Mouse (Mus musculus) inflammation-experienced regulatory T-cells, adult 6 months (primary cell): ENCODE data around the gene Ttyh1. TPM values are rescaled to one million over a fixed set of nuclear protein-coding genes. Genes with fewer than 3 reads are reported as not detected.
"Not testable (repeated sequence)": the region's sequence is repeated elsewhere in the genome, so short reads cannot be mapped to it uniquely, and the experiment has no call there.

Experiments
- ATAC-seq: one replicate; pipeline ENCODE4 v1.8.0; 2017
- polyA plus RNA-seq, 3 experiments: library from polyadenylated mRNA; unstranded; fragments of 100-300 nt; shearing (Covaris generic); gene quantifications; one replicate each; pipeline ENCODE4 v1.2.1; 2017

Ttyh1 gene
- polyA plus RNA-seq, 3 experiments from 2014 or later: 0.47 to 0.95 (median 0.62) TPM

DNA sequence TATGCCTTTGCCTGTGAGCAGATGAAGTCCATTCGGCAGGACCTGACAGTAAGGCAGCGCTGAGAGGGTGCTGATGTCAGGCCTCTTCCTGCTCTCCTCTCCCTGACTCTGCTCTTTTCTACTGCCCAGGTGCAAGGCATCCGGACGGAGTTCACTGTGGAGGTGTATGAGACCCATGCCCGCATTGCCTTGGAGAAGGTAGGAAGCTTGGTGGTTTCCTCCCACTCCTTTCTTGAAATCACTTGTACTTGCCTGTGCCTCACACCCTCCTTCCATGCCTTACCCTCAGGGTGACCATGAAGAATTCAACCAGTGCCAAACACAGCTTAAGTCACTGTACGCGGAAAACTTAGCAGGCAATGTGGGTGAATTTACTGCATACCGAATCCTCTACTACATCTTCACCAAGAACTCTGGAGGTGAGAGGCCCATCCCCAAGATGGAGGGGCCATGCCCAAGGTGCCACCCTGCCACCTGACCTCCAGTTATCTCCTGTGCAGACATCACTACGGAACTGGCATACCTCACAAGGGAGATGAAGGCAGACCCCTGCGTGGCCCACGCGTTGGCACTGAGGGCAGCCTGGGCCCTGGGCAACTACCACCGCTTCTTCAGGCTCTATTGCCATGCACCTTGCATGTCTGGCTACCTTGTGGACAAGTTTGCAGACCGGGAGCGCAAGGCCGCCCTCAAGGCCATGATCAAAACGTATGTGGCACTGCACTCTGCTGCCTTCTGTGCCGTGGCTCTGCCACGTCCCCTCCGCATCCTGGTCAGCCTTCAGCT is 25.8 kb downstream of the Ttyh1 start:
- no peak for ATAC-seq

GRCm38 (mm10) chr7:4145552-4146190 is 26.5 kb downstream of the Ttyh1 start:
- no peak for ATAC-seq

DNA sequence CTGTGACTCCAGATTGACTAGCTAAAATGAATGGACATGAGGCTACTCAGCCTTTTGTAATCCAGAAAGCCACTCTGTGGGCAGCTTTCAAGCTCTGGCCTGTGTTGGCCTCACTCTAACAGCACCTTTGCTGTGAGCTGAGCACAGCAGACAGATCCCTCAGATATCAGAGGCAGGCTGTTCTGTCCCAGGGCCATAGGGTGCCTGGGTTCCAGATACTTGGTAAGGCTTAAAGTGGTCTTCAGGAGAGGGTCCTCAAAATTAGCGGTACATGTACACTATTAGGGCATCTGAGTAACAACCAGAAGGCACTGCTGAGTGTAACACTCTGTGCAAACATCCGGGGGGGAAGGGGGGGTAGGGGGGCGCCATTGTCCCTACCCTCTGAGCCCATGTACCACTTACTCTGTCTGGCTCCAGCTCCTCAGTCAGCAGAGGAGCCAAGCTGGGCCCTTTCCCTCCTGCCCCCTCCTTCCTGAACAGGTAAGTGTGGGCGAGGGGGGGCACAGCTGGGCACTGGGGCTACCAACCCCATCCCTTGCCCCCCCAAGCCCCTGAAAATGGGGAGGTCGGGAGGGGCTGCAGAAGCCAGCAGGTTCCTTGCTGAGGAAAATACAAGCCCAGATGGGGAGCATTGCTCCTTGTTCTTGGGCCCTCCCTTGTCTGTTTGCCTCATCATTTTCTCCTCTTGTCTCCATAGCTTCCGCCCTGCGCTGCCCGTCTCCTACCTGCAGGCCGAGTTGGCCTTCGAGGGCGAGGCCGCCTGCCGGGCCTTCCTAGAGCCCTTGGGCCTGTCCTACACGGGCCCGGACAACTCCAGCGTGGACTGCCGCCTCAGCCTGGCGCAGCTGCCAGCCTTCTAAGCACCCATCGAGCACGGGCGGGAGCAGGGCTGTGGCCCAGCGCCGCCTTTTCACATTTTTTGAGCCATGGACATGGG is 27.3 kb downstream of the Ttyh1 start:
- ATAC-seq: no peak

DNA sequence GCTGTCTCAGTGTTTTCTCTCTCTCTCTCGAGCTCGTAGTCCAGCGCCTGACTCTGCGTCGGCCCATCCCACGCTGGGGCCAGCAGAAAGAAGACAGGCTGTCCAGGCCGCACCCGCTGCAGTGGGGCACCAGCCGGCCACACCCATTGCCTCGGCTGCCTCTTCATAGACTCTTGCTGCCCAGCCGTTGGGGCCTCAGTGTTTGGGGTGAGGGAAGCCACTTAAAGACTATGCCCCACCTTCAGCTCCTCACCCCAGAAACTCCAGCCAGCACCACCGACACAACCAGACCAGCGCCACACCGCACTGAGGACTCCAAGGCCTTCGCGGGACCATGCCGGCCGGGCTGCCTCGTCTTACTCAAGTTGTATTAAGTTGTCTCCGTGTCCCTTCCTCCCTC is 28.2 kb downstream of the Ttyh1 start:
- no peak for ATAC-seq

- ATAC-seq: no peak
Observed at GRCm38 (mm10) chr7:4147836-4148235, 28.6 kb downstream of the Ttyh1 start.

DNA sequence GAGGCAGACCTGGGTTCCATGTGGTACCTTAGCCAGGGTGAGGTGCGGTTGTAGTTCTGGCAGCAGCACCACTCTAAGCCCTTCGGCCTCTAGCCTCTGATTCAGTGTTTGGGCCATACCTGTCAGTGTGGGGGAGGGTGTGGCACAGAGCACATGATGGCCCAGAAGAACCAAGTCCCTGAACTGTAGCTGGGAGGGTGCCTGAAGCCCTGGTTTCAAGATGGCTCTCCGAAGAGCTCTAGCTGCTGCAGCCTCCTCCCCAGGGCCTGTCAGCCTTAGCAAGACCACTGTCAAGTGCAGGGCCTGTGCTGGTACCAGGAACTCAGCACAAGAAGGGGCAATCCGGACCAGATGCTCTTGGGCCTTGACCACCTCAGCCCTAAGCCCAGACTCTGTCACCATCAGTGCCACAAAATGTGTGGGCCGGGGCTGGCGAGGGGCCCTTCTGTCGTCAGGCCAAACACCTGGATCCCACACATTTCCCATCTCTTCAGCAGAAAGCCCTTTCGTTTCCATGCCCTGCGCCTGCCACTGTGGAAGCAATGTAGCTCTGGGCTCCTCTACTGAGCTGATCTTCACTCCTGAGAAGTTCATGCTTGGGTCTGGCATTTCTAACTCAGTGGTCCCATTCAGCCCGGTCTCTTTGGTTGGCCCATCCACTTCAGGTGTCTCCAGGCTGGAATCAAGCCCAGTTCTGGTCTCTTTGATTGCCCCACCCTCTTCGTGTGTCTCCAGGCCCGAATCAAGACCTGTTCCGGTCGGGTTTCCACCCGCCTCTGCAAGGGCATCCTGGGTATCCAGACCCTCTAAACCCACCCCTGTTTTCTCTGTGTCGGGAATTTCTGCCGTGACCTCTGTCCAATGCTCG is 29.4 kb downstream of the Ttyh1 start:
- peak; percentile 30 for ATAC-seq

GRCm38 (mm10) chr7:4149209-4150054 is 30.2 kb downstream of the Ttyh1 start:
- ATAC-seq: peak; percentile 68

DNA sequence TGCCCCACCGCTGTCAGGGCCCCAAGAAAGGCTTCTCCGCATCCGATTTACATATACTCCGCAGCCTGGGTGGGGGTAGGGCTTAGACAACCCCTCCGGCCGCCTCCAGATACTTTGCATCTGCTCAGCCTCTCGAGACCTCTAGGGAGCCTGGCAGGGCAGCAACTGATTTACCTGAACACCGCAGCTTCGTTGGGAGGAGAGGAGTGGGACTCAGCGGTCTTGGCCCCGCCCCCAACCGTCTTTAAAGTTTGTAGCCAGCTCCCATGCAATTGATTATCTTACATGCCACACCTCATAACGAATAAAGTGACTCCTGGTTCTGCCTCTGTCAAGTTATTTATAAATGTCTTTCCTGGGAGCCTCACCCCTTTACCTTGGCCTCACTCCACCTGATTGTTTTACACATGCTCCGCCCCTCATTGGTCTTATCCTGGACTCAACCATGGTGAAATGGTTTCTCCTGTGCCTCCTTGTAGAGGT is 30.9 kb downstream of the Ttyh1 start, which contains the start of gene Leng9:
Leng9 (minus strand) TSS at position 316 of the 483 bp plus-strand sequence.
- peak; percentile 17 for ATAC-seq

GRCm38 (mm10) chr7:4150811-4151221 is 31.6 kb downstream of the Ttyh1 start:
- ATAC-seq: peak; percentile 6

- ATAC-seq: no peak
Observed at GRCm38 (mm10) chr7:4151241-4151640, 32.0 kb downstream of the Ttyh1 start.

GRCm38 (mm10) chr7:4154356-4154755 is 35.1 kb downstream of the Ttyh1 start:
- no peak for ATAC-seq

GRCm38 (mm10) chr7:4154976-4155375 is 35.8 kb downstream of the Ttyh1 start:
- no peak for ATAC-seq

DNA sequence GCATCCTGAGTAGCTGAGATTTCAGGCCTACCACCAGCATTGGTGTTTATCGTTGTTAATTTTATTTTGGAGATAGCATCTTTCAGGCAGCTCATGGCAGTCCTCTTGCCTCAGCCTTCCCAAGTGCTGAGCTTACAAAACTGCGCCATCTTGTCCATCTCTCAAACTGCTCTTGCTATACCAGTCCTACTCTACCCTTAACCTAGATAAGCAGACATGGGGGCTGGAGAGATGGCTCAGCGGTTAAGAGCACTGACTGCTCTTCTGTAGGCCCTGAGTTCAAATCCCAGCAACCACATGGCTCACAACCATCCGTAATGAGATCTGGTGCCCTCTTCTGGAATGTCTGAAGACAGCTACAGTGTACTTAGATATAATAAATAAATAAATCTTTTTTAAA is 42.4 kb downstream of the Ttyh1 start:
- not testable (repeated sequence) for ATAC-seq

DNA sequence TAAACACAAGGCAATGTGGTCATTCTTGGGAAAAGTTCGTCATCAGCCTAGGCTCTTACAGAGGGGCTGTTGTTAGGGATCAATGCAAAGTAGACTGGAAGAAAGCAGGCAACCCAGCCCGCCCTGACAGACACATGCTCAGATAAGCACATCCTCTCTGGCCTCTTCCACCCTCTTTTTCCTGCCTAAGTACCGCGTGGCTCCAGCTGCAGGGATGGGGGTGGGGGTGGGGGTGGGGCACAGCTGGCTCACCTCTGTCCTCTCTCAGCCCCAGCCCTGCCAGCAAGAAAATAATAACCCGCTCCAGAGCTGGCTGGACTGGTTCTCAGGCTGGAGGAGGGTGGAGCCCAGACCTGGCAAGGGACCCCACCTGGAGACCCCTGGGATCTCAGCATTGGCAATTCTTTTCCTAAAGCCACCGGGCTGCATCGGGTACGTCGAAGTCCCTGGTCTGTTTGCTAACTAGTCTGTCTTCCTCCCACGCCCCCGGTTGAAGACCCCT is 44.4 kb downstream of the Ttyh1 start:
- no peak for ATAC-seq

DNA sequence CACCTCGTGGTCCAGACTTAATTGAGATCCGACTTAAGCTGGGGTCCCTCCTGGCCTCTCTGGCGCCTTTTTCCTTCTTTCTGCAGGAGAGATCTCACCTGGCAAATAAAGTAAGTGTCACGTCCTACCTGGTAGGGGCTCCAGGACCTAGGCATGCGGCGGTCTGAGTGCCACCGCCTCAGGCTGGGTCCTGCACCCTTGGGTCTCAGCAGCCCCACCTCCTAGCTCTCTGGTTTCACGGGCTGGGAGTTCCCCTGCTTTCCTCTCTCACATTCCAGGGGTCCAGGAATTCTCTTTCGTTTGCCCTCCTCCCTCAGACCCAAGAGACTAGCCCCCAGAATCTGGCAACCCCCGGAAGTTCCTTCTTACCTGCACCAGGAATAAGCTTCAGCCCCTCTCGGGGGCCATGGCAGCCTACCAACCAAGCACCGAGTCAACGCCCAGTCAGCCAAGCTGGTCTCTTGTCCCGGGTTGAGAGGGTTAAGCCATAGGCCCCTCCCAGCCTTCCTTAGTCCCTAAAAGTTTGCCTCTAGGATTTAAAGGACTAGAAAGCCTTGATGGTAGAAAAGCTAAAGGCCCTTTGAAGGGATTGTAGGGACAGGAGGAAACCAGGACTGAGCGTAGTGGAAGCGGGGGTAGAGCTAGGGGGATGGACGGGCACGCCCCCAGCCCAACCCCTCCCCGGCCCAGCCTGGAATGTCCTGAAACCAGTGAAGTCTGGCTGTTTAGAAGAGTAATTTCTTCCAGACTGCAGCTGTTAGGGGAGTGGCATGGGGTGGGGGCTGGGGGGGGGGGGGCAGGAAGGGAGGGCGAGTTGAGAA is 45.1 kb downstream of the Ttyh1 start, which contains the start of gene Cdc42ep5:
Cdc42ep5 (minus strand) TSS at position 771 of the 821 bp plus-strand sequence.
- no peak for ATAC-seq

DNA sequence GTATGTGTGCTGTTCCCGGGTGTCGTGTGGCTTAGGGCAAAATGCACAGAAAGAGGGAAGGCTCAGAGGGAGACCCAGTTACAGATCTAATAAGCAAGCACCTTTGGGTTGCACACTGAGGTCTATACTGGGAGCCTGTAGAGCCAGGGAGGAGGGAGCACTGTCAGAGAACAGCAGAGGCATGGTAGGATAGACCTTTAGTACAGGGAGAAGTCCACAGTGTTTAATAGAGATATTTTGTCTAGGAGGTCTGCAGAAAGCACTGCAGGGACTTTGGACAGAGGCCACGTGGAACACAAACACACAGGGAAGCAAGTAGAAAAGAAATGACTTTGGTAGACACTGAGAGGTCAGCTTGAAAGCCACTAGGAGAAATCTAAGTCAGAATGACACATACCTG is 46.1 kb downstream of the Ttyh1 start:
- no peak for ATAC-seq

- no peak for ATAC-seq
Observed at GRCm38 (mm10) chr7:4167098-4167497, 47.9 kb downstream of the Ttyh1 start.

DNA sequence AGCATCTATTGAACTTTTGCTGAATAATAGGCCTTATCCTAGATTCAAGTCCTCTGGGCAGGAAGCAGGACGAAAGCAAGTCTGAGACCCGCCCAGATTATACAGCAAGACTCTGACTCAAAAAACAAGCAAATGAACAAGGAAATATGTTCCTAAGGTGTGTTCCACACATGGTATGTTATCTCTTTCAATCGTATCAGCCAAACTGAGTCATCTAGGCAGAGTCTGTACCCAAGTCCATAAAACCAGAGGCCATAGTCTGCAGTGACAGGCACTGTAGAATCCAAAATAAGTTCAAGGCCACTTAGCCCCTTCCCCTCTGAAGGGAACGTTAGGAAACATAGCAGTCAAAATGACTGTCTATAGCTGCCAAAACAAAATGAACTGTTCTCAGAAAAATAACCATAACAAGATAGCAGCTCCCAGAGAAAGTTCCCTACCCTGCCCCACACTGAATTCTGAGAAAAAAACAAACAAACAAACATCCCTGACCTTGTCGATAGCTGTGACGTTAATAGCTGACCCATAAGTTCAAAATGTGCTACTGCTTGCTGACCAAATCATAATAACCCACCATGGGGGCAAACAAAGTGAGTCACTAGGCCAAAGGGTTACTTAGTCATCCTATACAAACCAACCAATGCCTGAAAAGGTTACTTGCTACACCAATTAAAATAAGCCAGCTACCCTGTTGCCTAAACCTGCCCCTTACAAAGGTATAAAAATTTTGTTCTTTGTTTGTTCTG is 51.2 kb downstream of the Ttyh1 start:
- ATAC-seq: no peak

DNA sequence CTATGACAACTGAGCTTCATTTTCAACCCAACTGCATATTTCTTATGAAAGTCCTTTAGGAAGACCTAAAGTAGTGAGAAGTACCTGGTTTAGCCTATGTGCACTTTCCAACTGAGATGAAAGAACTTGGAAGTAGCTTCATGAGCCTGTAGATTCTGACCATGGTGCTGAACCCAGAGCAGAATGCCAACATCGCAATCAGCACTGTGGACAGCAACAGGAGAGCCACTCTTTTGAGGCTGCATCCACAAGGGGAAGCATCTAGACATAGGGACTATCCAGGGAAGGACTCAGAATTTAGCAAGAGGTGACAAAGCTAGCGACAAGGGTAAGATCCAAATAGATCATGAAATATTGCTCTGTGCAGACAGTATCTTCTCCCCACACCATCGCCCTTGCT is 59.2 kb downstream of the Ttyh1 start:
- ATAC-seq: no peak
